Mouse (Mus musculus): ENCODE results near the gene Smim8.

Gene Smim8

GRCm38 (mm10) chr4:34719421-34719820 lies 58.8 kb downstream of the Smim8 start:
- DNase-seq (ENCODE audit: low read depth), result no peak

Measured in induced T-regulatory cell, adult 2 months (primary cell).